Mouse (Mus musculus): Measurements from ENCODE around the gene Iqgap2.

- TF ChIP-seq POLR2A (IDR thresholded peaks at IDR 0.05; ENCODE audit: borderline replicate concordance, control insufficient read depth, low read depth, low read length) (no peak), CTCF (IDR thresholded peaks at IDR 0.05; ENCODE audit: control insufficient read depth, insufficient read depth, low read length) (no peak)
Measured at GRCm38 (mm10) chr13:95888621-95889020, 3.1 kb downstream of the Iqgap2 start.

Measured in bone marrow, adult 2 months (tissue).